In the genomic region with DNA sequence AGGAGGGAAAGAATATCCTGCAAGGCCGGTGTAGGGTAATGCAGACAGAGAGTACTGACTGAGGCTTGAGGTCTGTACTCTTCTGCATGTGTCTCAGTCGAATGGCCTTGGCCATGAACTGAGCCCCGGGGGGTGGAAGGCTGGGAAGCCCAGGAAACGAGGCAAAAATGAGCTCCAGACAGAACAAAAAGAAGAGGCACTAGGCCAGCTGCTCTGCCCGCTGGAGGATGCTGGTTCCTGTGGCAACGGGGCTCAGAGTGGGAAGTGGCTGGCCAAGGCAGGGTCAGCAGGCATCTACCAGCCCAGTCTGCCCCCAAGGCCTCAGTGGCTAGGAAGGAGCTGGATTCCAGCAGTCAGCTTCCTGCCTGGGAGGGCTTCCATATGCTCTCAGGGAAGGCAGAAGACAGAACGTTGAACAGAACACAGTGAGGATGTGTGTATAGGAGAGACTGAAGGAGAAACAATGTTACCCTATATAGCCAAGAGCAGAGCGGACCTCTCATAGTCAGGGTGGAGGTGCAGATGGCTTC, we compare ENCODE assay signal across 8 mouse cellular contexts.
DNase-seq lines count a peak whose midpoint lies in the region; ATAC-seq and TF ChIP-seq lines count a peak whose summit lies in the region.

No protein-coding gene starts in this region.

- no peak for DNase-seq in lung, postnatal 25 days (ENCODE audit: low spot score)
- DNase-seq in forebrain, embryonic 14.5 days (ENCODE audit: low spot score), result no peak
- peak; percentile 64 to 71 for DNase-seq in layer of hippocampus, postnatal 10 days (ENCODE audit: low spot score in 2 of 2)
- peak; percentile 47 for DNase-seq in neural tube, embryonic 10.5 days (ENCODE audit: extremely low spot score, low spot score)
- no peak for DNase-seq in liver
- no peak for DNase-seq in gastrocnemius, adult 2 months

- intact Hi-C loops in gastrocnemius, adult 2 months (cut with DNase I), result no loop called here

- H3K4me2 ChIP-seq in lung, embryonic 15.5 days, result no peak overlapping the region
- no peak overlapping the region for H3K4me2 ChIP-seq in forebrain, embryonic 14.5 days (ENCODE audit: low read length)

- 45% methylated on average over 8 of the region's 8 CpGs for WGBS in lung, embryonic 15.5 days
- 42% methylated on average over 8 of the region's 8 CpGs for WGBS in forebrain, embryonic 14.5 days

- no peak for TF ChIP-seq CTCF in gastrocnemius, adult 2 months (IDR thresholded peaks at IDR 0.05)

- H3K4me3 ChIP-seq in lung, embryonic 15.5 days, result no peak overlapping the region
- no peak overlapping the region for H3K4me3 ChIP-seq in forebrain, embryonic 14.5 days (ENCODE audit: low read depth, low read length)
- no peak overlapping the region for H3K4me3 ChIP-seq in gastrocnemius, adult 2 months

- H3K27ac ChIP-seq in lung, embryonic 15.5 days, result peak overlapping the region; percentile 73
- peak overlapping the region; percentile 70 for H3K27ac ChIP-seq in forebrain, embryonic 14.5 days (ENCODE audit: low read depth, low read length)
- no peak overlapping the region for H3K27ac ChIP-seq in gastrocnemius, adult 2 months

- peak; percentile 46 for ATAC-seq in lung, embryonic 15.5 days (ENCODE audit: borderline replicate concordance, extremely low read depth, low FRiP score, low TSS enrichment)
- 0 out of 2 replicates have a peak, but pooled peaks have one; percentile 29 for ATAC-seq in forebrain, embryonic 14.5 days
- ATAC-seq in erythroid progenitor cell, adult 5-6 weeks (replicated peaks; ENCODE audit: low FRiP score, poor library complexity, severe bottlenecking), result no peak

- H3K9ac ChIP-seq in lung, embryonic 15.5 days, result no peak overlapping the region
- no peak overlapping the region for H3K9ac ChIP-seq in forebrain, embryonic 14.5 days (ENCODE audit: low read length)

- no peaks in the 10 kb centered on the region for H3K9me3 ChIP-seq in lung, embryonic 15.5 days
- no peaks in the 10 kb centered on the region for H3K9me3 ChIP-seq in forebrain, embryonic 14.5 days (replicated peaks; ENCODE audit: control insufficient read depth, low read length)

- H3K36me3 ChIP-seq in lung, embryonic 15.5 days, result no peaks in the 10 kb centered on the region
- H3K36me3 ChIP-seq in forebrain, embryonic 14.5 days (ENCODE audit: control insufficient read depth, insufficient read depth, low read length), result peaks cover 42% of the 10 kb centered on the region

- H3K4me1 ChIP-seq in lung, embryonic 15.5 days, result peaks cover 52% of the 10 kb centered on the region
- peaks cover 15% of the 10 kb centered on the region for H3K4me1 ChIP-seq in forebrain, embryonic 14.5 days (ENCODE audit: control insufficient read depth, insufficient read depth, low read length)

- no peaks in the 10 kb centered on the region for H3K27me3 ChIP-seq in lung, embryonic 15.5 days
- H3K27me3 ChIP-seq in forebrain, embryonic 14.5 days (replicated peaks; ENCODE audit: control insufficient read depth, insufficient read depth, low read length), result no peaks in the 10 kb centered on the region

Comparison
In these comparisons a context has a peak if more than half of its experiments do, and no peak if none do; other contexts are left out.
1. DNase-seq: peak in layer of hippocampus, postnatal 10 days (2 of 2) and neural tube, embryonic 10.5 days (single experiment); none in lung, postnatal 25 days (single experiment), forebrain, embryonic 14.5 days (single experiment), liver (single experiment) and gastrocnemius, adult 2 months (single experiment).